Mouse (Mus musculus) ES-Bruce4 (cell line): ENCODE measurements around the gene Arsb.

Source experiments
- CTCF ChIP-seq: IDR thresholded peaks from one replicate; pipeline ENCODE4 v1.8.1; 2011; ENCODE audit warnings: low read depth, low read length
- POLR2A ChIP-seq: IDR thresholded peaks from one replicate; pipeline ENCODE4 v1.8.1; 2011; ENCODE audit warnings: low read length; ENCODE audit not compliant: insufficient read depth

DNA sequence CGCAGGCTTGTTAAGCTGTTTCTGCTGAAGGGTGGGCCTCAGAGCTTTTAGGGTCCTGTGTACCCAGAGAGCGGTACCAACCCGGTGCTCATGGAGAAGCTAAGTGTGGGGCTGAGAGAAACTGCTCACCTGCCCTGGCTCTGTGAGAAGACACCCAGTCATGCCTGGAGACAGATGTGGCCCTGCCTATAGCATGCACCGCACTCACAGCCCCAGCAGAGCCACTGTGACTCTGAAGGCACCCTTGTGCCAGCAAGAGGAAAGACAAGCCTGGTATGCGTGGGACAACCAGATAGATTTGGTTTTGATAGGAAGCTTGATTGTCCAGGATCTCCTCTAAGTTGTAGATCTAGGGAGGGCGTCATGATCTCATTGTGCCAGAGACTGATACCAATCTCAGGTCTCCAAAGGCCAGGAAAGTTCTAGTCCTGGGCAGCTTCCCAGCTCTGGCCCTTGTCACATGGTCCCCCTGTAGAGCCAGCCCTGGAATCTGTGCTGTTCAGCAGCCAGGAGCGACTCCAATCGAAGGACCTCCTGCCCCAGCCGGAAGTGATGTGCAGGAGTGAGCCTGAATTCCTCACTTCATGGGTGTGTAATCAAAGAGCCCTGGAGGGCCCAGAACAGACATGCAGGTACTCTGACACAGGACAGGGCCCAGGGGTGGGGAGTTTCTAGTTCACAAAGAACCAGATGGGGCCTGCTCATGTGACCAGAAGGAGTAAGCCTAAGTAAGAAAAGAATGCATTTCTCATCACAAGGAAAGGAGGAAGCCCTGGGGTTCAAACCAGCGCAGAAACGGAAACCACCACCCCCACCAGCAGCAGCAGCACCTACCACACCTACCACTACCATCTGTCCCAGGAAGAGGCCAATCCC lies 218.5 kb downstream of the Arsb start:
- no peak for TF ChIP-seq POLR2A
- no peak for TF ChIP-seq CTCF
